Mouse (Mus musculus) cerebellum, adult 8-10 months (tissue): ENCODE measurements at regions not wholly inside any gene's neighbourhood (a gene's known extent, or its start where the extent isn't known, plus 50 kb on each side); places are given as distances from the start of the nearest gene placed in this dataset.
A peak's percentile ranks its signal among the peaks of the same experiment; 100 is the strongest.

Source experiments
- DNase-seq: peaks from one replicate; pipeline ENCODE4 v3.0.0; 2022

DNA sequence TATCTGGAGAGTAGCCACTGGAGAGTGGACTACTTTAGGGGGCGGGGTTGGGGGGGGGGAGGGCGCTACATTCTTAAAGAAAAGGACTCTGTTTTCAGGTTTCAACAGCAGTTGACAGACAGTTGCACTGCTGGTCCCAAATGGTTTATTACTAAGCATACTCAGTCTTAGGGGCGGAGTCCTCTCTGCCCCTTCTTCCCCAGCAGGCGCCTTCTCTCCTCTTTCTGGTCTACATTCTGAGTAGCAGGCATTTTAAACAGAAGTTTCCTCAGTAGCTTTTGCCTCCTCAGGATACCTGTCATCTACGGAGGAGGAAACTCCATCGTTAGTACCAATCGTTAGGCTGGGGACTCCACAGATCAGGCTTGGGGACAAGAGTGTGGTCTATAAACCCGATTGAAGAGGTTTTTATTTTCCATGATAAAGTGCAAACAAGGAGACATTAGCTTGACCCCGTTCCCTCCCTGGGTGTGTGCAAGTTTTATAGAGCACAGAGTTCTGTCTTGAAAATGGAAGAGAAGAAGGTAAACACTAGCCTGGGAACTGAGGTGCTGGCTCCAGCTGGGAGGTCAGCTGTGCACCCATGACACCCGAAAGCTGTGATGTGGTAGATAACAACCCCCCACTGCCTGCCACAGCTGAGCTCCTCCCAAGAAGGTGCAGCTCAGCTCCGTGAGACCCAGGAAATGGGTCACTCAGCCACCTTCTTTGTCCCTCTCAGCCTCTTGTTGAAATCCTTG lies 107.8 kb downstream of the Btg1 start:
- no peak for DNase-seq

DNA sequence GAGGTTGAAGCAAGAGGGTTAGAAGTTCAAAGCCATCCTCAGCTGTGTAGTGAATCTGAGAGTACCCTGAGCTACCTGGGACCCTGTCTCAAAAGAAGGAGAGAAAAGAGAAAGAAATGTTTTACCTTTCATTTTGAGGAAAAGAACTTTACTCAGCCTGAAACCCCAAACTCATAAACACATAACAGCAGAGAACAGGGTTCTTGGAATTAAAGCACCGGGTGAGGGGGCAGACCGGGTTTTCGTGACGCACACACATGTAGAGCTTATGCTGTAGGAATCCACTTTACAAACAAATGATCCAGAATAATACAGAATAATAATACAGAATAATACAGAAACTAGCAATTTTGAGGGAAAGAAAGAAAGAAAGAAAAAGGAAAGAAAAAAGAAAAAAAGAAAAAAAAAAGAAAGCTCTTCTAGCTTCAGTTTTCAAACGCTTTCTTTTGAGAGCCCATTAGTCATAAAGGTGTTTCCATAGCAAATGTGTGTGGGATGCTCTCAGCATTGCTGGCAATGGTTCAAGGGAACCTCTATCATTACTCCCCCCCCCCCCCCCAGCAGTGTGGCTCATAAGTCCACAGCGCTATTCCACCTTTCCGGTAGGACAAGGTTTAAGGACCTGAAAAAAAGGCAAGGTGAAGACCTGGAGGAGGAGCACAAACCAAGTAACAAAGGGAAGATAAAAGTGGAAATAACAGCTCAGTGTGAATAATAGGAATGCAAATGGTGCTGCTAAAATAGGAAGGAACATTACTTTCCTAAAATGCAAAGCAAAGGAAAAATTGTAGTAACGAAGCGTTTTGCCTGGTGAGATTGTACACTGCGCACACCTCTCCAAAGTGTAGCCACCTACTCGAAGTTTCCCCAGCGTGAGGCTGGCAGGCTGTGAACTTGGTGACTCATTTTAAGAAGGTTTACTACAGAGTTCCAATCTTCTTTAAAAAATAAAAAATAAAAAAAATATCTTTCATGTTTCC lies 110.3 kb downstream of the Btg1 start:
- no peak for DNase-seq

DNA sequence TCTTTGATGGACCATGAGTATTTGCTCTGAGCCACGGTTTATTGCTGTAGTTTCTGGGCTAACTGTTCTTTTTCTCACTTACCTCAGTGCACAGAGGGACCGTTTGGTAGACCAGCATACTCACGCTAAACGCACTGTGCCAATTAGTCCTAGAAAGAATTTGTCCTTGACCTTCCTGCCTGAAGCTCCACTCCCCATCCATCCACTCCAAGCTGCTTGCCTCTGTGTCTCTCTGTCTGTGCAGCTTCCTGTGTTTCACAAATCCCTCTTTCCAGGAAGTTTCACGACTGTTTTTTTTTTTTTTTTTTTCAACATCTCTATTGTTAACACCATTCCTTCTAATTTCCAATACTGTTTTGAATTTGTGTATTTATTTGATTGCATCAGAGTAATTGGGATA lies 116.8 kb downstream of the Btg1 start:
- no peak for DNase-seq

GRCm38 (mm10) chr10:96735146-96735545 lies 118.3 kb downstream of the Btg1 start:
- no peak for DNase-seq

- DNase-seq = no peak
Observed at GRCm38 (mm10) chr10:96735885-96736628, 119.3 kb downstream of the Btg1 start.

DNA sequence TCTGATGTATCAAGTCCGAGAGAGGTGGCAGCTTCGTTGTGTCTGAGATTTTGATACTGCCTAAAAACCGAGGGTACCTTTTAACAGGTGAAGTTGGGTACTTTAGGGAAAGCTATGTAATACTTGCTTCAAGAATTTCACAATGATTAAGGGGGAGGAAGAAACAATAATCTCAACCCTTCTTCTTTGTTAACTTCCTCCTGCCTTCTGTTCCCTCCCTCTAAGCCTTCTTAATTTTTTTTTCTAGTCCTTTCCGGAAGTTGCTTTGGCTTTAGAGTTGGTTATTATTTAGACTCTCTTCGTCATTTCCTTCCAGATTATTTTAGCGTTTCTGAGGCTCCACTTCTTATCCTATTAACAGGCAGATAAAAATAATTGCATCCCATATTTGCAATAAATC lies 121.2 kb downstream of the Btg1 start:
- no peak for DNase-seq

GRCm38 (mm10) chr10:96738606-96739005 lies 121.8 kb downstream of the Btg1 start:
- no peak for DNase-seq

DNA sequence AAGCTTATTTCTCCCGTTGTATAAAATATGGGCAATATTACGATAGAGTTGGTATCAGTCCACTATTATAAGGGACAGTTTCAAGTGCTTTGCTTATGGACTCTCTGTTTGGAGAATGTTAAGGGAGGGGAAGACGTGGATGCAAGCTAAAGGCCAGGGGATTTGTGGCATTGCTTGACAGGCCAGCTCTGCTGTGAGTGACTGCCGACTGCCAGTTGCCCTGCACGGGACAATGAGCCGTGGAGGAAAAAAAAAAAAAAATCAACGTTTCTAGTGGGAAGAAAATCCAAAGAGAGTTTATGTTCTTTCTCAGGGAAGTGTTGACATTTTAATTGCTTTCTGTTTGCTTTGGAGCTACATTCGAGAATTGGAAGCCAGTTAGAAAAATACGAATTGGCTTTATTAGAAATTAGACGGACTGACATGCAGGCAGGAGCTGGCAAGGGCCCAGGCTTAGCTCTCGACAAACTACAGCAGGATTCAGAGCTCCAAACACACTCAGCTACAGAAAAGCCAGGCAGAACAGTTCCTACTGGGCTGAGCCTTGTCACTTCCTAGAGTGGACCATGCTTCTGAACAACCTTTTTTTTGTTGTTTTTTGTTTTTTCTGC lies 127.5 kb downstream of the Btg1 start:
- peak; percentile 43 for DNase-seq

DNA sequence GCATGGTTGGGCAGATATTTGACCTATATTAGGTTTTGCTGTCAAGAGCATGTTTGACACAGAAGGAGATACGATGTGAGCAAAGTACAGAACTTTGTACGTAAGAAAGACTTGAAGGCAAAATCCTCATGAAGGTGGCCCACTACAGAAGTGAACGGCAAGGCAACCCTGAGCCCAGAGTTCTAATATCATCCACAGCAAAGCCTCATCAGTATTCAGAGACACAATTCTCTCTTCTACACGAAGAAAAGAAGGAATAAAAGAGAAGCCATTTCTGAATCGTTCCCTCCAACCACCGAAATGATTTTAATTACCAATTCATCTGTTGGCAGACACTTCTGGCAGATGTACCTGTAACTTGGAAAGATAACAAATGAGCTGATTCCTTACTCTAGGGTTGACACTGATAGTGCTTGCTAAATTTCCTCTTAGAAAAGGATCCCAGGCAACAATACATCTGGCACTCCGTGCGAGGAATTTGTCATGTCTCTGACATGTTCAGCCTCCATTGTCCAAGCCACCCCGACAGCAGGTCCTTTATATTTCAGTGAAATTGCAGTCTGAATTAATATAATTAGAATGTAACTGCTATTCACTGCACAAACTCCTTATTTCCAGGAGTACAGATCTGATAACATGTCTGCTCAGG lies 130.3 kb downstream of the Btg1 start:
- no peak for DNase-seq

DNA sequence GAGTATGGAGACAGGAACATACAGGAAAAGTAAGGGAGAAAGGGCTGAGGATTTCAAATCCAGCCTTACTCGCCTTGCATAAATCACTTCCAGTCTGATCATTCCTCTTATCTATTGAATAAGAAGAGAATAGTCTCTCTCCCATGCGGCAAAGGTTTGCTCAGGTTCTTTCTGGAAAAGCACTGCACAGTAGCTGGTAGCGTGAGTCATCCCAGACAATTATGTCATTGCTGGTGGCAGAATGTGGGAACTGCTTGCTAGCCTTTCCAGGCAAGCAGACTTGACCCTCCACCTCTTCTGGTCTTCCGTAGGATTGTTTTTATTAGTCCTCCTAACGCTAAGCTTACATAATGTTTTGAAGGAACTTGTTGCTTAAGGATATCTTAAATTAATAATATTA lies 134.1 kb downstream of the Btg1 start:
- peak; percentile 59 for DNase-seq

- peak; percentile 60 for DNase-seq
Observed at GRCm38 (mm10) chr10:96751580-96752264, 134.9 kb downstream of the Btg1 start.

GRCm38 (mm10) chr10:96752531-96752930 lies 135.7 kb downstream of the Btg1 start:
- DNase-seq = no peak

- DNase-seq = no peak
Observed at GRCm38 (mm10) chr10:96753521-96753920, 136.7 kb downstream of the Btg1 start.

DNA sequence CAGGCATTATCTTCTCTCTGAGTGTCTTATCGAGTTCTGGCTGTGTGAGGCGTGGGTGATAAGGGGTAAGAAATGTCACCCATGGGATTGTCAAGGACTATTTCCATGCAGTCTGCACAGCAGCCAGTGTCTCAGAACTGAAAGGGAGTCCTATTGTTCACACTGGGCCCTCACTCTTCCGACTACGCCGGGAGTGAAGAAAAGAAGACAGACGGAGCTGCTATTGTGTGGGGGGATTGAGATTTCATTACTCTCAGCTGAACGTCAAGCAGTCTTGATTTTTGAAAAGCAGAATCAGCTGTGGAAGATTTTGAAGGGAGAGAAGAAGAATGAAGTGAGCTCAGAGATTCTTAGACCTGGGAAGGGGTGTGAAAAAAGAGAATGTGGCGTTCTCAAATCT lies 138.9 kb downstream of the Btg1 start:
- DNase-seq = no peak

DNA sequence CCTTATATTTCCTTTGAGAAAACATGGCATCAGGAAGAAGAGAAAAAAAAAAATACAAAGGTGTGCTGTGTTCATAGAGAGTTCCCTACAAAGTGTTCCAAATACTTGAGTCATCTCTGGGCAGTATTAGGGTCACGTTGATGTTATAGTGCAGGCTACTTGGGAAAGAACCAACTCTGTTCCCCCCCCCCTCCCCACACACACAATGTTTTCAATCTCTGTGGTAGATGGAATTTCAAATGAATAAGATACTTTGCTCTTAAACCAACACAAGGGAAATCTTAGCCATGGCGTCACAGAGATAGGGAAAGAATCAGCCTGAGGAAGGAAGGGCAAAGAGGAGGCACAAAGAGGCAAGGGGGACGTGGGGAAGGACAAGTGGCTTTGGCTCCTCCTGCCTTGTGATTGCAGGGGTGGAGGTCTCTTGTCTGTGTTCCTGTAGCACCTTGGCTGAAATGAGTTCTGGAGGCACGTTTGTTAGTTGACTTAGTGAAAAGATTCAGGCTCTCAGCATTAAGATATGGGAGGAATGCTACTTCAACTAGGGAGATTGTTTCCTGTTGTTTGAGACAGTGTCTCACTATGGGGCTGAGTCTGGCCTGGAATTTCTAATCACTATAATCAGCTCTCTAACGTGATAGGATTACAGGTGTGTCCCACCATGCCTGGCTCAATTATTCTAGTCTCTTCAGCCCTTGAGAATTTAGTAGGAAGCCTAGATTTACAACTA lies 139.7 kb downstream of the Btg1 start:
- no peak for DNase-seq

- no peak for DNase-seq
Observed at GRCm38 (mm10) chr10:96757311-96757710, 140.5 kb downstream of the Btg1 start.

DNA sequence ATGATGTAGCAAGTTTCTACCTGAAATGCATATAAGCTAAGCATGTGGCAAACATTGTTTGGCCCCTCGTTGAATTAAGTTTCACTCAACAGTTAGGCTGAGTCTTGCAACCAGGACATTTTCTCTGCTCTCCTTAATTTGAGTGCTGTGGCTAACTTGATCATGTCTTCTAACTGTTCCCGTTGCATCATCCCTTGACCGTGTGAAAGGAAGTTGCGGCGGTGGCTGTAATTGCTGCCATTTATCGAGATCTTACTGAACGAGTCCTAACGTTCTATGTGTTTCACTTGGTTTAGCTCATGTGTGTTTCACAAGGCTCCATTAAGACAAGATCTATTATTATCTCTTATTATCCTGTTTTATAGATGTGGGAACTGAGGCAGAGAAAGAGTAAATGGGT lies 144.8 kb downstream of the Btg1 start:
- DNase-seq = no peak

- DNase-seq = no peak
Observed at GRCm38 (mm10) chr10:96765626-96766025, 148.8 kb downstream of the Btg1 start.

GRCm38 (mm10) chr10:96778220-96778619 lies 161.4 kb downstream of the Btg1 start:
- DNase-seq = no peak

- DNase-seq = no peak
Observed at GRCm38 (mm10) chr10:96783966-96784365, 167.2 kb downstream of the Btg1 start.
